Mouse (Mus musculus): ENCODE results near the gene Nfatc4. TPM values are rescaled to one million over a fixed set of nuclear protein-coding genes. Genes with fewer than 3 reads are reported as not detected.

The Nfatc4 gene
- total and polyA plus RNA-seq, 3 experiments = not detected

GRCm38 (mm10) chr14:55842794-55843193, 19.9 kb downstream of the Nfatc4 start:
- in situ Hi-C loops (cut with MboI; ENCODE audit: low pct_ligation_motif_present, low pct_unique_long_range_greater_than_20kb, low sequenced_read_pairs) = no loop called here
- Histone ChIP-seq H3K79me2 (replicated peaks; ENCODE audit: control insufficient read depth, extremely low read depth, insufficient read depth, poor library complexity, severe bottlenecking) (no peaks in the 10 kb centered on the region), H3K27ac (ENCODE audit: insufficient read depth, low read depth) (no peak overlapping the region), H3K36me3 (replicated peaks in 1 of 2; ENCODE audit: control insufficient read depth in 1 of 2, insufficient read depth in 1 of 2, low read length in 1 of 2) (no peaks in the 10 kb centered on the region), H3K4me2 (ENCODE audit: insufficient read depth, low read depth, poor library complexity, severe bottlenecking) (no peak overlapping the region), H3K4me3 (replicated peaks in 1 of 3; ENCODE audit: low read depth in 2 of 3, low read length in 2 of 3, poor library complexity in 1 of 3) (no peak overlapping the region), H3K27me3 (replicated peaks) (no peaks in the 10 kb centered on the region), H3K9ac (ENCODE audit: insufficient read depth, low read depth) (no peak overlapping the region), H3K9me3 (replicated peaks; ENCODE audit: low read length) (no peaks in the 10 kb centered on the region), H3K4me1 (ENCODE audit: control insufficient read depth in 1 of 2, insufficient read depth in 2 of 2) (peaks cover 0 to 14% of the 10 kb centered on the region in 2 experiments; a peak in 2 of 4 replicates)
- TF ChIP-seq TBP (conservative IDR thresholded peaks at IDR 0.05; ENCODE audit: low read depth, low read length) (no peak), CTCF (conservative IDR thresholded peaks at IDR 0.05 in 1 of 2, IDR thresholded peaks at IDR 0.05 in 1 of 2; ENCODE audit: low read depth in 2 of 2, low read length in 2 of 2) (peak in 1 of 2 experiments; percentile 22; a peak in 2 of 4 replicates)
- no peak for DNase-seq (ENCODE audit: extremely low read depth)
- dilution Hi-C loops (cut with MboI; ENCODE audit: extremely low pct_ligation_motif_present, extremely low pct_unique_long_range_greater_than_20kb, low sequenced_read_pairs) = no loop called here

GRCm38 (mm10) chr14:55845506-55846294, 22.8 kb downstream of the Nfatc4 start:
- no peak overlapping the region for H3K9ac ChIP-seq (ENCODE audit: insufficient read depth, low read depth)
- no peak overlapping the region for H3K4me2 ChIP-seq (ENCODE audit: insufficient read depth, low read depth, poor library complexity, severe bottlenecking)
- no peaks in the 10 kb centered on the region for H3K27me3 ChIP-seq (replicated peaks)
- dilution Hi-C loops (cut with MboI; ENCODE audit: extremely low pct_ligation_motif_present, extremely low pct_unique_long_range_greater_than_20kb, low sequenced_read_pairs) (no loop called here), in situ Hi-C loops (cut with MboI; ENCODE audit: low pct_ligation_motif_present, low pct_unique_long_range_greater_than_20kb, low sequenced_read_pairs) (no loop called here)
- TF ChIP-seq USF2 (conservative IDR thresholded peaks at IDR 0.05; ENCODE audit: low read depth, low read length) (no peak), NELFE (IDR thresholded peaks at IDR 0.05; ENCODE audit: low read depth, low read length) (no peak), MAFK (IDR thresholded peaks at IDR 0.05; ENCODE audit: insufficient replicate concordance, low read length) (no peak), POLR2AphosphoS2 (IDR thresholded peaks at IDR 0.05; ENCODE audit: low read depth, low read length) (no peak), ZKSCAN1 (IDR thresholded peaks at IDR 0.05; ENCODE audit: borderline replicate concordance, low read depth, low read length) (no peak), MEF2A (IDR thresholded peaks at IDR 0.05; ENCODE audit: borderline replicate concordance, low read depth, low read length) (no peak), ETS1 (conservative IDR thresholded peaks at IDR 0.05; ENCODE audit: low read depth, low read length) (no peak), EP300 (IDR thresholded peaks at IDR 0.05; ENCODE audit: low read length) (no peak), IRF4 (IDR thresholded peaks at IDR 0.05; ENCODE audit: low read depth, low read length) (no peak), MXI1 (IDR thresholded peaks at IDR 0.05; ENCODE audit: low read depth, low read length) (no peak), CTCF (conservative IDR thresholded peaks at IDR 0.05 in 1 of 2, IDR thresholded peaks at IDR 0.05 in 1 of 2; ENCODE audit: low read depth in 2 of 2, low read length in 2 of 2) (no peak), ZNF384 (IDR thresholded peaks at IDR 0.05; ENCODE audit: low read depth, low read length) (no peak), SMC3 (IDR thresholded peaks at IDR 0.05; ENCODE audit: low read depth, low read length) (no peak), RCOR1 (conservative IDR thresholded peaks at IDR 0.05; ENCODE audit: low read depth, low read length) (no peak), PAX5 (IDR thresholded peaks at IDR 0.05; ENCODE audit: low read length) (no peak), USF1 (IDR thresholded peaks at IDR 0.05; ENCODE audit: low read depth, low read length) (no peak), TCF12 (IDR thresholded peaks at IDR 0.05; ENCODE audit: low read depth, low read length) (no peak), JUND (conservative IDR thresholded peaks at IDR 0.05; ENCODE audit: low read depth, low read length) (no peak)
- no peaks in the 10 kb centered on the region for H3K9me3 ChIP-seq (replicated peaks; ENCODE audit: low read length)
- no peak overlapping the region for H3K27ac ChIP-seq (ENCODE audit: insufficient read depth, low read depth)
- H3K36me3 ChIP-seq (replicated peaks in 1 of 2; ENCODE audit: control insufficient read depth in 1 of 2, insufficient read depth in 1 of 2, low read length in 1 of 2) = no peaks in the 10 kb centered on the region
- no peaks in the 10 kb centered on the region for H3K79me2 ChIP-seq (replicated peaks; ENCODE audit: control insufficient read depth, extremely low read depth, insufficient read depth, poor library complexity, severe bottlenecking)
- H3K4me1 ChIP-seq (ENCODE audit: control insufficient read depth in 1 of 2, insufficient read depth in 2 of 2) = peaks cover 0 to 12% of the 10 kb centered on the region in 2 experiments; a peak in 2 of 4 replicates
- no peak for DNase-seq (ENCODE audit: extremely low read depth)
- H3K4me3 ChIP-seq (replicated peaks in 1 of 3; ENCODE audit: low read depth in 2 of 3, low read length in 2 of 3, poor library complexity in 1 of 3) = no peak overlapping the region

Data from CH12.LX (cell line).